ENCODE assay signal across 9 mouse cellular contexts in the genomic region with DNA sequence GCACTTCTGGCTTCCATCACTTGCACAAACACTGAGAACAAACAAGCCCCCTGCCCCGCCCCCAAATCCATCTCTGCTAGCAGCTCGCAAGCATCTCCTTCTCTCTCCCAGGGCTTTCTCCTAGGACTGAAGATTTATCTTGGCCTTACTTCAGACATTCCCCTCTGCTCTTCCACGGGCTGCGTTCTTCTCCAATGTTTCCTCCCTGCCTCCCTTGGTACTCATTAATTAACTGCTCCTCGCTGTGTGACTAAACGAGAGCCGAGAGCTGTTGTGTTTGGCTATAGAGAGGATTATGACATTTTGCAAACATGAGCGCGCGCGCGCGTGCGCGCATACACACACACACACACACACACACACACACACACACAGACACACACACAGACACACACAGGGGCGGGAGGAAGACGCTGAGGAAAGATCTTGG.
DNase-seq lines count a peak whose midpoint lies in the region; ATAC-seq and TF ChIP-seq lines count a peak whose summit lies in the region.
"Had no signal": no experiment of that assay in that cellular context is flagged by ENCODE, and none has a peak within 500 bp of the region (broad histone marks: within the 10 kb centered on the region; RNA-seq: fewer than 3 reads in every experiment).

No protein-coding gene starts in this region.

- H3K9ac ChIP-seq in hindbrain, embryonic 14.5 days: peak overlapping the region; percentile 40; the same call in 1 of the 2 replicates

- peak; percentile 37 to 45 for DNase-seq in cerebellum, postnatal 14 days
- DNase-seq in cerebellum, adult 18-20 months: no peak
- peak; percentile 66 for DNase-seq in forebrain, embryonic 10.5 days (ENCODE audit: extremely low spot score, low spot score)
- DNase-seq in hindbrain, embryonic 14.5 days (ENCODE audit: low spot score): peak; percentile 66
- peak; percentile 47 for DNase-seq in left cerebral cortex, postnatal 4 days
- DNase-seq in midbrain, embryonic 10.5 days (ENCODE audit: low spot score): peak; percentile 40
- no peak for DNase-seq in cerebellum, adult 8-10 months

- no peaks in the 10 kb centered on the region for H3K27me3 ChIP-seq in forebrain, embryonic 10.5 days (ENCODE audit: poor library complexity, severe bottlenecking)
- no peaks in the 10 kb centered on the region for H3K27me3 ChIP-seq in hindbrain, embryonic 14.5 days (ENCODE audit: control insufficient read depth, insufficient read depth, low read length)
- H3K27me3 ChIP-seq in midbrain, embryonic 10.5 days (ENCODE audit: low read depth, poor library complexity, severe bottlenecking): peaks cover 2% of the 10 kb centered on the region; the same call in 1 of the 2 replicates
- H3K27me3 ChIP-seq in testis, adult 2 months (ENCODE audit: control insufficient read depth, insufficient read depth, low read length): no peaks in the 10 kb centered on the region

- H3K4me2 ChIP-seq in hindbrain, embryonic 14.5 days (replicated peaks): peak overlapping the region; percentile 52

- H3K36me3 ChIP-seq in forebrain, embryonic 10.5 days (replicated peaks): no peaks in the 10 kb centered on the region
- H3K36me3 ChIP-seq in hindbrain, embryonic 14.5 days (replicated peaks; ENCODE audit: control insufficient read depth, insufficient read depth): no peaks in the 10 kb centered on the region
- H3K36me3 ChIP-seq in midbrain, embryonic 10.5 days: no peaks in the 10 kb centered on the region
- no peaks in the 10 kb centered on the region for H3K36me3 ChIP-seq in testis, adult 2 months (ENCODE audit: control insufficient read depth, insufficient read depth, low read length)

- intact Hi-C loops in left cerebral cortex, postnatal 4 days (cut with DNase I): no loop called here

- TF ChIP-seq POLR2A in testis, adult 2 months (IDR thresholded peaks at IDR 0.05; ENCODE audit: control insufficient read depth, low read depth, low read length): no peak

- H3K4me1 ChIP-seq in forebrain, embryonic 10.5 days: peaks cover 61% of the 10 kb centered on the region
- peaks cover 23% of the 10 kb centered on the region; the same call in 1 of the 2 replicates for H3K4me1 ChIP-seq in hindbrain, embryonic 14.5 days (replicated peaks; ENCODE audit: control insufficient read depth, insufficient read depth, low read length)
- H3K4me1 ChIP-seq in midbrain, embryonic 10.5 days: peaks cover 44% of the 10 kb centered on the region
- H3K4me1 ChIP-seq in testis, adult 2 months (ENCODE audit: control insufficient read depth, insufficient read depth, low read length): peaks cover 5% of the 10 kb centered on the region

- 22% methylated on average over 17 of the region's 17 CpGs for WGBS in forebrain, embryonic 10.5 days
- WGBS in hindbrain, embryonic 14.5 days: 20% methylated on average over 17 of the region's 17 CpGs
- 38% methylated on average over 17 of the region's 17 CpGs for WGBS in midbrain, embryonic 10.5 days

- H3K9me3 ChIP-seq in forebrain, embryonic 10.5 days: no peaks in the 10 kb centered on the region
- H3K9me3 ChIP-seq in hindbrain, embryonic 14.5 days (ENCODE audit: control insufficient read depth, low read length): no peaks in the 10 kb centered on the region
- H3K9me3 ChIP-seq in midbrain, embryonic 10.5 days (replicated peaks): no peaks in the 10 kb centered on the region

- TF ChIP-seq CTCF in testis, adult 2 months (IDR thresholded peaks at IDR 0.05; ENCODE audit: control insufficient read depth, insufficient read depth, insufficient replicate concordance, low read depth, low read length): no peak

- peak; percentile 78 for ATAC-seq in hindbrain, embryonic 14.5 days (ENCODE audit: low FRiP score)

- peak overlapping the region; percentile 42 for H3K4me3 ChIP-seq in forebrain, embryonic 10.5 days
- H3K4me3 ChIP-seq in hindbrain, embryonic 14.5 days (replicated peaks; ENCODE audit: low read length): peak overlapping the region; percentile 22
- H3K4me3 ChIP-seq in midbrain, embryonic 10.5 days: peak overlapping the region; percentile 41
- H3K4me3 ChIP-seq in testis, adult 2 months (ENCODE audit: control insufficient read depth, low read depth, low read length): peak overlapping the region; percentile 15

- peak overlapping the region; percentile 83 for H3K27ac ChIP-seq in forebrain, embryonic 10.5 days
- peak overlapping the region; percentile 54 for H3K27ac ChIP-seq in hindbrain, embryonic 14.5 days
- H3K27ac ChIP-seq in midbrain, embryonic 10.5 days (replicated peaks): peak overlapping the region; percentile 72; the same call in 1 of the 2 replicates
- H3K27ac ChIP-seq in testis, adult 2 months (ENCODE audit: control insufficient read depth, insufficient read depth, low read depth, low read length): no peak overlapping the region
- H3K27ac ChIP-seq: macrophage had no signal

Comparison
In these comparisons a context has a peak if more than half of its experiments do, and no peak if none do; other contexts are left out.
1. DNase-seq: peak in cerebellum, postnatal 14 days (2 of 2), forebrain, embryonic 10.5 days (single experiment), hindbrain, embryonic 14.5 days (single experiment), left cerebral cortex, postnatal 4 days (single experiment) and midbrain, embryonic 10.5 days (single experiment); none in cerebellum, adult 18-20 months (0 of 2) and cerebellum, adult 8-10 months (single experiment).
2. Peak in every context shown above with its lines, with median percentiles within 50 percentile points of each other: H3K4me3 ChIP-seq.